Mouse (Mus musculus): ENCODE results near the gene Pigc. TPM values are rescaled to one million over a fixed set of nuclear protein-coding genes. Genes with fewer than 3 reads are reported as not detected.

Pigc gene
- polyA plus RNA-seq, 1 experiment from 2014 or later = 25.4 TPM

DNA sequence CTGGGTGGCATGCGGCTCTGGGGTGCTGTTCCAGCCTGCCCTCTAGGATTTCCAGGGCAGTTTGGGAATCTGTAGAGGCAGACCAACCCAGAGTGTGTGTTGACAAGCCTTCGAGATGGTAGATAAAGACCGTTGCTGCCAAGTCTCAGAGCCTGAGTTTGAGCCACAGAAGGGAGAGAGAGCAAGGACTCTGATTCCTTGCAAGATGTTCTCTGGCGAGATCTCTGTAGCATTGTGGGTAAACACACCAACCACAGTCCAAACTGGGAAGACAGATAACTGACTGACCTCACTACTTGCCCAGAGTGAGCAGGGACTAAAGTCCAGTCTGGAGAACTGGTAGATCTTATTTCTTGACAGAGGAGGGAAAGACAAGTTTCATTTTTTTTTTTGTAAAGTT lies 44.6 kb downstream of the Pigc start:
- no peak overlapping the region for H3K27ac ChIP-seq
- H3K4me1 ChIP-seq (replicated peaks) = peaks cover 37% of the 10 kb centered on the region

DNA sequence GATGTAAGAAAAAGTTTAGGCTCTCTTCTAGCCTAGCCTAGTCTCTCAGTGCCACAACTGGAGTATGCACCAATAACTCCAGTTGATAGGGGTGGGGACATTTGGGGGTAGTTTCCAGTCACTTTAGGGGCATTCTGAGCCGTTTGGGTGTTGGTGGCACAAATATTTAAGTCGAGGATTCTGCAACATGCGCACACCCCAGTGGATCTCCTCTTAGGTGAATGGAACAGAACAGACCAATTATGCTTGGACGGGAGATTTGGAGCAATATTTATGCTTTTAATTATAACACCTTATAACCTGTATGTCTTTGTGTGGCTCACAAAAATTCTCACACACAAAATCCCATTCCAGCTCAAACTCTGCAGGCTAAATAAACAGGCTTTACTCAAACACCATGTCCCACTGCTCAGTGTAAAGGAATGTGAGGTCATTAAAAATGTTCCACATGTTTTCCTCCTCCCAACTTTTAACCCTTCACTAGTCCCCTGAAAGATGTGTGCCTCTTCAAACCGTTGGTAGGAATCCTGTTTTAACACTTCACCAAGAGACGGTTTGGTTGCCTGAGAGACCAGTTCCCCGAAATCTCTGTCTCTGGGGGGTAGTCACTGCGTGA lies 46.4 kb downstream of the Pigc start:
- Histone ChIP-seq H3K9ac (no peak overlapping the region), H3K27ac (peak overlapping the region; percentile 35; the same call in 1 of the 2 replicates), H3K4me3 (no peak overlapping the region), H3K4me1 (replicated peaks) (peaks cover 29% of the 10 kb centered on the region), H3K4me2 (no peak overlapping the region), H3K27me3 (no peaks in the 10 kb centered on the region), H3K9me3 (replicated peaks) (no peaks in the 10 kb centered on the region), H3K36me3 (no peaks in the 10 kb centered on the region)
- WGBS = 54% methylated on average over 8 of the region's 8 CpGs
- ATAC-seq (replicated peaks; ENCODE audit: insufficient number of reproducible peaks, insufficient read depth, low FRiP score, low read depth) = no peak

More for the DNA sequence above, 44.6 kb downstream of the Pigc start:
- no peak for ATAC-seq (replicated peaks; ENCODE audit: insufficient number of reproducible peaks, insufficient read depth, low FRiP score, low read depth)
- H3K9ac ChIP-seq = no peak overlapping the region
- no peaks in the 10 kb centered on the region for H3K36me3 ChIP-seq
- H3K4me3 ChIP-seq = no peak overlapping the region
- no peaks in the 10 kb centered on the region for H3K9me3 ChIP-seq (replicated peaks)
- H3K4me2 ChIP-seq = no peak overlapping the region
- H3K27me3 ChIP-seq = no peaks in the 10 kb centered on the region
- WGBS = 31% methylated on average over 4 of the region's 4 CpGs

DNA sequence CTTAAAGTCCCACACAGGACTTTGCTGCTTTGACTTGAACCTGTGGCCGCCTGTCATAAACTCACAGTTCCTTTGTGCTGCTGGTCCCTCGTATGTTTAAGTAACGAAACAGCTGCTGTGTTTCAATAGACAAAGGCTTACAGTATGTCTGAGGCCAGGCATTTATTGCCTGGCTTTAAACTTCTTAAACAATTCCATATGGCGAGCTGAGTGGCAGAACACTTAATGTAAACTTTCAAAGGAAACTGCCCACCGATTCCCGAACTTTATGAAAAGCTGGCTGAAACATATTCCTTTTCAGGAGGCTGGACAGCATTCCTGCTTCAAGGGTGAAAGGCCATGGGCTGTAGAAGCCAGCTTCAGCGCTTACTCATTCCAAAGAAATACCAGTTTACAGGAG lies 48.0 kb downstream of the Pigc start:
- Histone ChIP-seq H3K4me2 (no peak overlapping the region), H3K9ac (no peak overlapping the region), H3K27ac (peak overlapping the region; percentile 68), H3K4me1 (replicated peaks) (peaks cover 29% of the 10 kb centered on the region), H3K9me3 (replicated peaks) (no peaks in the 10 kb centered on the region), H3K36me3 (no peaks in the 10 kb centered on the region), H3K4me3 (no peak overlapping the region), H3K27me3 (no peaks in the 10 kb centered on the region)
- 42% methylated on average over 7 of the region's 7 CpGs for WGBS
- no peak for ATAC-seq (replicated peaks; ENCODE audit: insufficient number of reproducible peaks, insufficient read depth, low FRiP score, low read depth)

DNA sequence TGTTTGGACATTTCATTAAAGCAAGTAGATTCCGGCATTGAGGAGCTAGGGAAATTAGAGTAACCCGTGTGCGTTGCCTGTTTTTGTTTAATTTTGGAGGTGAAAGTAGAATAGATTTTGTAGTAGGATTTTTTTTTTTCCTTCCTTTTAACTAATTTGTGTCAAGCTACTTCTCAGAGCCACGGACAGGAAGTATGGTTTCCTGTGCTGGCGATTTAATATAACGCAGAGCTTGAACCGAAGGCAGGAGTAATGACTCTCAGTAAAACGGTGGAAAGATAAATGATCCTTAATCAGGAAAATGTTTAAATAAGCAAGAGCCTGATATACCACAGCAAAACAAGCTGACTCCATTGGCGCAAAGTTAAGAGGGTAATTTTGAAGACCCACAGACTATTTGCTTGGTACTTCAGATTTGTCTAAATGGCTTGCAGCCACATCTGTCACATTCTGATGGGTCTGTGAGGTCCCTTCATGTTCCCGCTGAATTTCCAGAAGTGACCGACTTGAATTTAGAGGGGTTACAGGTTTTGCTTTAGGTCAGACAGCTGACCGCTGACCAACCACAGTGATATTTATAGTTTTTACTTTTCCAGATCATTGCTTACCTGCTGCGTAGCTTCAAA lies 49.1 kb downstream of the Pigc start:
- Histone ChIP-seq H3K4me2 (peak overlapping the region; percentile 1; the same call in 1 of the 2 replicates), H3K4me3 (no peak overlapping the region), H3K9ac (no peak overlapping the region), H3K27ac (peak overlapping the region; percentile 68), H3K4me1 (replicated peaks) (peaks cover 28% of the 10 kb centered on the region), H3K27me3 (no peaks in the 10 kb centered on the region), H3K36me3 (no peaks in the 10 kb centered on the region), H3K9me3 (replicated peaks) (no peaks in the 10 kb centered on the region)
- ATAC-seq (replicated peaks; ENCODE audit: insufficient number of reproducible peaks, insufficient read depth, low FRiP score, low read depth) = no peak
- 47% methylated on average over 13 of the region's 13 CpGs for WGBS

DNA sequence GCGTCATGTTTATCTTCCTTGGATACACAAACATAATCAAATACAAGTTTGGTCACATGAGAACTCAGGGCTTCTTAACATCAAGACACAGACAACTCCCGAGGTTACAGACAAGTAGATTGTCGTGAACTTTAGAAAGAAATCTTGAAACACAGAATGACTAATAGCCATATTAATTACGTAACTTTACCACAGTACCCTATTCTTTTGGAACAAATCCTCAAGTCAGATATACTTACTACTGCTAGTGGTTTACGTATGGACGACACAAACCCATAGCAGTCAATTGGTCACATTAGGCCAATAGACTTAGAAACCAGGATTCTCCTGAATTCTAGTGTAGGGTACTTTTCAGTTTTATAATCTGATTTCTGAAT lies 49.6 kb downstream of the Pigc start:
- no peak for ATAC-seq (replicated peaks; ENCODE audit: insufficient number of reproducible peaks, insufficient read depth, low FRiP score, low read depth)
- Histone ChIP-seq H3K9me3 (replicated peaks) (no peaks in the 10 kb centered on the region), H3K4me1 (replicated peaks) (peaks cover 25% of the 10 kb centered on the region), H3K27me3 (no peaks in the 10 kb centered on the region), H3K36me3 (no peaks in the 10 kb centered on the region), H3K27ac (peak overlapping the region; percentile 68), H3K4me3 (no peak overlapping the region), H3K9ac (no peak overlapping the region), H3K4me2 (0 out of 2 replicates have a peak overlapping the region, but pooled peaks have one; percentile 1)
- 70% methylated on average over 6 of the region's 6 CpGs for WGBS

DNA sequence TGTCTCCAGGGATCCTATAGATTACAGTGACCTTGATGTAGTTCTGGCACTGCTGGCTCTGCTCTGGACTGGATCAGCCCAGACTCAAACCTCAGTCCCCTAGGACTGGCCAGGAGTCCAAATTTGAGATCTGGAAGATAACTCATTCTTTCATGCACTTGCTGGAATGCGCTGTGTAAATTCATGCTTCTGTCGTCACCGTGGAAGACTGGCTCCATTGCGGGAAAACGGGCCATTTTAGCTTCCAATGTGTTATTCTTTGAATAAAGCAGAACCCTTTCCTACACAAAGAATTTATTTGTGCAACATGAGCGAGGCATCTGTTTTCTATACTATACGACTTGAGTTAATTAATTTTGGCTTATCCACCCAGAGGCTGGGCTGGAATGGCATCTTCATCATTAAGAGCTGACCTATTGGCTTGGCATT lies 51.3 kb downstream of the Pigc start:
- H3K4me3 ChIP-seq = no peak overlapping the region
- H3K4me2 ChIP-seq = no peak overlapping the region
- H3K4me1 ChIP-seq (replicated peaks) = peaks cover 22% of the 10 kb centered on the region
- H3K9ac ChIP-seq = no peak overlapping the region
- no peaks in the 10 kb centered on the region for H3K27me3 ChIP-seq
- H3K27ac ChIP-seq = no peak overlapping the region
- no peak for ATAC-seq (replicated peaks; ENCODE audit: insufficient number of reproducible peaks, insufficient read depth, low FRiP score, low read depth)
- 64% methylated on average over 7 of the region's 7 CpGs for WGBS
- no peaks in the 10 kb centered on the region for H3K36me3 ChIP-seq
- H3K9me3 ChIP-seq (replicated peaks) = no peaks in the 10 kb centered on the region

DNA sequence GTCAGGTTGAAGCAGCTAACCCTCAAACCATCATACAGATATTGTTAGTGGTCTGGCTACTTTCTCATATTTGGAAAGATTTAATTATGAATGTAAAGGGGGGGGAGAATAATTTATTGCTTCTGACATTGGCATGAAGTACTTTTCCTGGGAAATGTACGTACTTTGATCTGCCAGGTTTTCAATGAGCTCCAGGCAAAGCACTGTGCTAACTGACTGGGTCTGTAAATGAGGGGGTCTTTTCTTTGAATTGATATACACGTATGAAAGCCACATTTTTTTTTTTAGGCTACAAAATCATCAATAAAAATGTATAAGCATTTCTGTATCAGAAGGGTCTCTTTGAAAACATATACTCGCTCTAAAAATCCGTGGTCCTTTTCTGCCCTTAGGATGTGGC lies 51.8 kb downstream of the Pigc start:
- ATAC-seq (replicated peaks; ENCODE audit: insufficient number of reproducible peaks, insufficient read depth, low FRiP score, low read depth) = no peak
- no peaks in the 10 kb centered on the region for H3K9me3 ChIP-seq (replicated peaks)
- no peaks in the 10 kb centered on the region for H3K36me3 ChIP-seq
- H3K27me3 ChIP-seq = no peaks in the 10 kb centered on the region
- no peak overlapping the region for H3K4me2 ChIP-seq
- H3K27ac ChIP-seq = no peak overlapping the region
- no peak overlapping the region for H3K9ac ChIP-seq
- WGBS = 76% methylated on average over 4 of the region's 4 CpGs
- H3K4me3 ChIP-seq = no peak overlapping the region
- peaks cover 17% of the 10 kb centered on the region for H3K4me1 ChIP-seq (replicated peaks)

Other genes starting within 250 kb of the Pigc start
- 0.09 and 0.24 TPM in 2 replicates for gene Fasl, start 180.7 kb upstream of the Pigc start, polyA plus RNA-seq (2015; fragmentation: Nextera tagmentation; extraction: Ambion mirVana)
- 11.6 and 13.4 TPM in 2 replicates for gene Suco, start 92.5 kb upstream of the Pigc start, polyA plus RNA-seq (2015; fragmentation: Nextera tagmentation; extraction: Ambion mirVana)
- not detected in 2 replicates for gene 4930558K02Rik, start 10.4 kb downstream of the Pigc start, polyA plus RNA-seq (2015; fragmentation: Nextera tagmentation; extraction: Ambion mirVana)

Measured in heart, embryonic 15.5 days (tissue).